Mouse (Mus musculus) forebrain, embryonic 11.5 days (tissue): ENCODE measurements at regions not wholly inside any gene's neighbourhood (a gene's known extent, or its start where the extent isn't known, plus 50 kb on each side); places are given as distances from the start of the nearest gene placed in this dataset.
"Not testable (repeated sequence)": the region's sequence is repeated elsewhere in the genome, so short reads cannot be mapped to it uniquely, and the experiment has no call there.

Experiments
- ATAC-seq: fragments of 200-750 bp; cut with Nextera tagmentation; replicated peaks from 2 replicates; pipeline ENCODE4 v1.8.0; 2017; ENCODE audit warnings: moderate TSS enrichment; ENCODE audit not compliant: low FRiP score
- DNase-seq: peaks from one replicate; pipeline ENCODE4 v3.0.0-alpha.2; 2017; ENCODE audit warnings: low spot score
- H3K27ac ChIP-seq: fragments of 300-500 bp; sonication (generic); 2 replicates; pipeline ENCODE4 v1.5.1; 2014; ENCODE audit warnings: low read depth, low read length
- H3K27me3 ChIP-seq: fragments of 300-500 bp; sonication (generic); 2 replicates; pipeline ENCODE4 v1.6.1; 2014; ENCODE audit warnings: mild to moderate bottlenecking, low read length, mixed read lengths; ENCODE audit not compliant: control insufficient read depth, insufficient read depth
- H3K36me3 ChIP-seq: fragments of 300-500 bp; sonication (generic); 2 replicates; pipeline ENCODE4 v1.6.1; 2014; ENCODE audit warnings: mild to moderate bottlenecking, low read length, moderate library complexity, mixed read lengths; ENCODE audit not compliant: control insufficient read depth, insufficient read depth
- H3K4me1 ChIP-seq: fragments of 300-500 bp; sonication (generic); replicated peaks from 2 replicates; pipeline ENCODE4 v1.6.1; 2014; ENCODE audit warnings: low read length, mixed read lengths; ENCODE audit not compliant: control insufficient read depth, insufficient read depth
- H3K4me2 ChIP-seq: fragments of 300-500 bp; sonication (generic); 2 replicates; pipeline ENCODE4 v1.6.1; 2014; ENCODE audit warnings: low read depth, mild to moderate bottlenecking, low read length, moderate library complexity, mixed read lengths; ENCODE audit not compliant: severe bottlenecking
- H3K4me3 ChIP-seq: fragments of 300-500 bp; sonication (generic); 2 replicates; pipeline ENCODE4 v1.5.1; 2014; ENCODE audit warnings: low read depth, low read length
- H3K9ac ChIP-seq: fragments of 300-500 bp; sonication (generic); 2 replicates; pipeline ENCODE4 v1.6.1; 2014; ENCODE audit warnings: low read length
- H3K9me3 ChIP-seq: fragments of 300-500 bp; sonication (generic); 2 replicates; pipeline ENCODE4 v1.6.1; 2016; ENCODE audit warnings: low read length, mixed read lengths; ENCODE audit not compliant: control insufficient read depth
- WGBS: fragments of 180-500 bp; shearing (Covaris S2); extraction: QIAGEN DNeasy Blood & Tissue Kit; methylation state at CpG from one replicate; pipeline ENCODE4 v1.1.7; 2014; 5-methylcytosine and 5-hydroxymethylcytosine counted together

DNA sequence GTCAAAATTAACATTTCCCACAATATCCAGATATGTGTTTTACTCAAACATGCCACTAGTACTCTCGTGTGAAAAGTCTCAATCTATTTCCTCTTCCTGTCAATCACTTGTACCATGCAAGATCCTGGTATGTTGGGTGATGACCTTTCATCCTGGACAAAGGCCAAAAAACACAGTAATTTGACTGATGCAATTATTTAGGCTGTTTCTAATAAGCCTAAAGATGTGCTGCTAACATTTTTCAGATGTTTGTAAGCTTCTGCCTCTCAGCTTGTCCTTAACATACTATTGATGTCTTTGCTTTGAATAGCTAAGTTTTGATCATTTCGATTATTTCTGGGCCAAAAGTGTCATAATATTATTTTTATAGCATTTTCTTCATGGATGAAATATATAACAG lies 418.4 kb upstream of the Arrdc4 start:
- Histone ChIP-seq H3K9ac (no peak overlapping the region), H3K9me3 (no peaks in the 10 kb centered on the region), H3K4me1 (no peaks in the 10 kb centered on the region), H3K27ac (no peak overlapping the region), H3K27me3 (no peaks in the 10 kb centered on the region), H3K36me3 (no peaks in the 10 kb centered on the region), H3K4me3 (no peak overlapping the region), H3K4me2 (no peak overlapping the region)
- ATAC-seq (no peak), DNase-seq (no peak)
- 53% methylated on average over 2 of the region's 2 CpGs for WGBS

GRCm38 (mm10) chr7:69161916-69162315 lies 412.9 kb upstream of the Arrdc4 start:
- Histone ChIP-seq H3K4me3 (no peak overlapping the region), H3K9ac (no peak overlapping the region), H3K4me2 (no peak overlapping the region), H3K9me3 (no peaks in the 10 kb centered on the region), H3K4me1 (no peaks in the 10 kb centered on the region), H3K36me3 (no peaks in the 10 kb centered on the region), H3K27ac (no peak overlapping the region), H3K27me3 (no peaks in the 10 kb centered on the region)
- WGBS = 69% methylated on average over 4 of the region's 4 CpGs
- ATAC-seq = no peak
- no peak for DNase-seq

DNA sequence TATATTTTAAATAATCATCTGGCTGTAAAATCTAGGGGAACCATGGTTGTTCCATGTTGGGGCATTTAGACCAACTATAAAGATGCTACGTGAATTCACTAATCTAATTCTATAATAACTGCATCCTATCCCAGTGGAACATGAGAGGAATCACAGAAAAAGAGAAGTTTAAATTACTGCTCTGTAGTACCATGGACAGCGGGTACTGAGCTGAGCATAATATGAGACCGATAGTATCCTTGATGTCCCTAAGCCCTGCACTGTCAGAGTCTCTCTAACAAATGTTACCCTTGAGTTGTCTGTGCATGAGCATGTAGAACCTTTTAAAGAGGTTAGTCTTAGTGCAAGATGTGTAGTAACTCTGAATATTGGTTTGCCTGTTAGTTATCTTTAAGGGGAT lies 393.3 kb upstream of the Arrdc4 start:
- Histone ChIP-seq H3K27ac (no peak overlapping the region), H3K27me3 (no peaks in the 10 kb centered on the region), H3K36me3 (no peaks in the 10 kb centered on the region), H3K4me3 (no peak overlapping the region), H3K9me3 (no peaks in the 10 kb centered on the region), H3K4me1 (no peaks in the 10 kb centered on the region), H3K4me2 (no peak overlapping the region), H3K9ac (no peak overlapping the region)
- ATAC-seq = no peak
- 85% methylated on average over 3 of the region's 3 CpGs for WGBS
- no peak for DNase-seq

DNA sequence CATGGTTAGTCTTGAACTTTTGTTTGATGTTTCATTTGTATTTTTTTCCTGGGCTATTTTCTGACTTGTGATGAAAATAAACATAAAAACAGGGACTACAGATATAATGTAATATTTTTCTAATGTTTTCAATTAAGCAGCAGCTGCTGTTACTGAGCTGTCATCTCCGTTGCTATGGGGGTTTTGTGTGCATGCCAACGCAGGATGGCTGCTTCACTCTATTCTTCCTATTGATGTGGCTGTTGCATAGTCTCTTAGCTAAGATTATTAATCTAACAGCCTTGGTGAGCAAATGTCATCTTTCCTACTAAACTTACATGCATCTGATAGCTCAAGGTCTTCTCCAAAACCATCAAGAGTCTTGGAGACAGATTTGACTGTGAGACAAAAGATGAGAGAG lies 384.4 kb upstream of the Arrdc4 start:
- no peak overlapping the region for H3K27ac ChIP-seq
- no peaks in the 10 kb centered on the region for H3K36me3 ChIP-seq
- H3K9ac ChIP-seq = no peak overlapping the region
- no peak overlapping the region for H3K4me3 ChIP-seq
- H3K9me3 ChIP-seq = no peaks in the 10 kb centered on the region
- no peaks in the 10 kb centered on the region for H3K27me3 ChIP-seq
- H3K4me1 ChIP-seq = no peaks in the 10 kb centered on the region
- no peak overlapping the region for H3K4me2 ChIP-seq
- no peak for DNase-seq
- 78% methylated on average over 2 of the region's 2 CpGs for WGBS
- ATAC-seq = no peak

DNA sequence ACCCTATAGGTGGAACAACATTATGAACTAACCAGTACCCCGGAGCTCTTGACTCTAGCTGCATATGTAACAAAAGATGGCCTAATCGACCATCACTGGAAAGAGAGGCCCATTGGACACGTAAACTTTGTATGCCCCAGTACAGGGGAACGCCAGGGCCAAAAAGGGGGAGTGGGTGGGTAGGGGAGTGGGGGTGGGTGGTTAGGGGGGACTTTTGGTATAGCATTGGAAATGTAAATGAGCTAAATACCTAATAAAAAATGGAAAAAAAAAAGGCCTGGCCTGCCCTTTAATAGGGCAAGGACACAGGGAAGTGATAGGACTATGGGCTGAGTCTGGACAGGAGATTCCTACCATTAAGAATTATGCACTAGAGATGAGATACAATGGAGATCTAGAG lies 352.7 kb upstream of the Arrdc4 start:
- WGBS = no CpG with 5 or more reads among the region's 4 CpGs
- H3K27ac ChIP-seq, H3K36me3 ChIP-seq, H3K4me2 ChIP-seq, H3K4me1 ChIP-seq, H3K27me3 ChIP-seq, H3K9ac ChIP-seq, H3K4me3 ChIP-seq, DNase-seq, H3K9me3 ChIP-seq: not testable (repeated sequence)
- ATAC-seq = 0 out of 2 replicates have a peak, but pooled peaks have one; percentile 55

DNA sequence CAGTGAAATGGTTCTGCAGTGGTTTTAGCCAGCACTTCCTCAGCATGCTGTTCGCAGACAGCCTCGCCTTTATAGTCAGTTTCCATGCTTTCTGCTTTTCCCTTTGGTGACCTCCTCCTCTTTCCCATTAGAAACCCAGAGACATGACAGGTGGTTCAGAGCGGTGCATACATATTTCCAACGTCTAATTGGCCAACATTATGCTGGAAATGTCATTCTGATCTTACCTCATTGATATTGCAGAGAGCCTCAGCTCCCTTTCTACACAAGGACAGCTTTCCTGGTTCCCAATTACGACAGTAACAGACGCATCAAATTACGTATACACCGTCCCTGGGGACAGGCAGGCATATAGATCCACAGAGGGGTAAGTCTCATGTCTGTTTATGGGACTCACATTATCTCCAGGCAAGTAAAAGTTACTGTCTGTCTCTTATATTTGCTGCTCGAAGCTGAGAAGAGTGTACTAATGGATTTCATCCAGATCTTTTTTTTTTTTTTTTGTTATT lies 348.6 kb upstream of the Arrdc4 start:
- Histone ChIP-seq H3K36me3 (no peaks in the 10 kb centered on the region), H3K27me3 (no peaks in the 10 kb centered on the region), H3K27ac (no peak overlapping the region), H3K9ac (no peak overlapping the region), H3K4me2 (no peak overlapping the region), H3K4me1 (no peaks in the 10 kb centered on the region), H3K4me3 (no peak overlapping the region), H3K9me3 (no peaks in the 10 kb centered on the region)
- 67% methylated on average over 9 of the region's 9 CpGs for WGBS
- DNase-seq (no peak), ATAC-seq (no peak)

GRCm38 (mm10) chr7:69074780-69075179 lies 325.7 kb upstream of the Arrdc4 start:
- DNase-seq = no peak
- no peaks in the 10 kb centered on the region for H3K36me3 ChIP-seq
- 93% methylated on average over 7 of the region's 7 CpGs for WGBS
- H3K9ac ChIP-seq = no peak overlapping the region
- H3K27ac ChIP-seq = no peak overlapping the region
- no peaks in the 10 kb centered on the region for H3K4me1 ChIP-seq
- no peak overlapping the region for H3K4me3 ChIP-seq
- H3K4me2 ChIP-seq = no peak overlapping the region
- no peak for ATAC-seq
- no peaks in the 10 kb centered on the region for H3K9me3 ChIP-seq
- H3K27me3 ChIP-seq = no peaks in the 10 kb centered on the region

DNA sequence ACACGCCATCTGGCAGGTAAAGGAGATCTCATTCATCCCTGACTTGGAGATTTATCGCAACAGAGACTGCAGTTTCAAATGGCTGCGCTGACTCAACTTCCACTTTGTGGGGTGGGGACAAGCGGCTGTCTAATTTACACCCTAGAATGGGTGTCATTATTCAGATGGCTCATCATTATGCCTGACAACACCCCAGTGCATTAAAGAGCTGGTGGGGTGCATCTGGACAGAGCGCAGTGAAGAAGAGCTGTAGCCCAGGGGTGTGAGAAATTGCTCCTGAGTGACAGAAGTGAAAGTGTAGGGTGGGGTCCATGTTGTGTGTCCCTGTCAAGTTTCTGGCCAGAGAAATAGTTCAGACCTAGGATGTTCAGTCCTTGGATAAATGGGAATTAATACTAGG lies 314.0 kb upstream of the Arrdc4 start:
- Histone ChIP-seq H3K9me3 (no peaks in the 10 kb centered on the region), H3K27me3 (no peaks in the 10 kb centered on the region), H3K4me1 (no peaks in the 10 kb centered on the region), H3K27ac (no peak overlapping the region), H3K4me3 (no peak overlapping the region), H3K4me2 (no peak overlapping the region), H3K36me3 (no peaks in the 10 kb centered on the region), H3K9ac (no peak overlapping the region)
- WGBS = 82% methylated on average over 5 of the region's 5 CpGs
- DNase-seq = no peak
- ATAC-seq = no peak

- Histone ChIP-seq H3K9ac (no peak overlapping the region), H3K4me3 (no peak overlapping the region), H3K4me1 (no peaks in the 10 kb centered on the region), H3K9me3 (no peaks in the 10 kb centered on the region), H3K27ac (no peak overlapping the region), H3K27me3 (no peaks in the 10 kb centered on the region), H3K36me3 (no peaks in the 10 kb centered on the region), H3K4me2 (no peak overlapping the region)
- ATAC-seq = 0 out of 2 replicates have a peak, but pooled peaks have one; percentile 42
- DNase-seq = no peak
- WGBS = 88% methylated on average over 7 of the region's 7 CpGs
These were observed 313.5 kb upstream of the Arrdc4 start for GRCm38 (mm10) chr7:69062506-69062905.
